Mouse (Mus musculus): Measurements from ENCODE around the gene Lrrc8b.

The Lrrc8b gene

GRCm38 (mm10) chr5:105484891-105485290 is 69.3 kb downstream of the Lrrc8b start:
- no peak for DNase-seq

- DNase-seq: no peak
Measured at GRCm38 (mm10) chr5:105490211-105490610, 74.6 kb downstream of the Lrrc8b start.

- DNase-seq: no peak
Measured at GRCm38 (mm10) chr5:105491389-105491788, 75.8 kb downstream of the Lrrc8b start.

- no peak for DNase-seq
Measured at GRCm38 (mm10) chr5:105492367-105493246, 77.0 kb downstream of the Lrrc8b start.

- DNase-seq: no peak
Measured at GRCm38 (mm10) chr5:105493377-105493776, 77.8 kb downstream of the Lrrc8b start.

GRCm38 (mm10) chr5:105494246-105494917 is 78.8 kb downstream of the Lrrc8b start:
- DNase-seq: no peak

GRCm38 (mm10) chr5:105494918-105495901 is 79.6 kb downstream of the Lrrc8b start:
- DNase-seq: peak; percentile 68

GRCm38 (mm10) chr5:105496133-105496532 is 80.6 kb downstream of the Lrrc8b start:
- DNase-seq: no peak

GRCm38 (mm10) chr5:105496586-105496985 is 81.0 kb downstream of the Lrrc8b start:
- no peak for DNase-seq

GRCm38 (mm10) chr5:105498429-105499000 is 82.9 kb downstream of the Lrrc8b start:
- no peak for DNase-seq

GRCm38 (mm10) chr5:105499396-105499795 is 83.8 kb downstream of the Lrrc8b start:
- DNase-seq: no peak

GRCm38 (mm10) chr5:105500132-105501121 is 84.9 kb downstream of the Lrrc8b start:
- no peak for DNase-seq

- DNase-seq: no peak
Measured at GRCm38 (mm10) chr5:105501136-105501535, 85.6 kb downstream of the Lrrc8b start.

GRCm38 (mm10) chr5:105508813-105509212 is 93.2 kb downstream of the Lrrc8b start:
- no peak for DNase-seq

GRCm38 (mm10) chr5:105512297-105512696 is 96.7 kb downstream of the Lrrc8b start:
- DNase-seq: no peak

GRCm38 (mm10) chr5:105515532-105515931 is 100.0 kb downstream of the Lrrc8b start:
- no peak for DNase-seq

- DNase-seq: no peak
Measured at GRCm38 (mm10) chr5:105516290-105516689, 100.7 kb downstream of the Lrrc8b start.

- no peak for DNase-seq
Measured at GRCm38 (mm10) chr5:105517992-105518625, 102.5 kb downstream of the Lrrc8b start.

GRCm38 (mm10) chr5:105518626-105519095 is 103.1 kb downstream of the Lrrc8b start:
- peak; percentile 21 for DNase-seq
